Mouse (Mus musculus) MEL (cell line): ENCODE measurements around the gene Supt16.

Experiments used
- CHD1 ChIP-seq: IDR thresholded peaks from 2 replicates; pipeline ENCODE4 v1.6.1; 2012; ENCODE audit warnings: low read depth, mild to moderate bottlenecking, inconsistent platforms, low read length, improper control_type of control experiment
- CTCF ChIP-seq, 3 experiments: IDR thresholded peaks in 2 of 3; conservative IDR thresholded peaks in 1 of 3; 2 replicates each; pipeline ENCODE4 v1.5.1; 2011 to 2012; ENCODE audit warnings: low read length in 3 of 3, low read depth in 2 of 3, mild to moderate bottlenecking in 2 of 3, improper control_type of control experiment in 1 of 3, inconsistent platforms in 1 of 3, mixed read lengths in 1 of 3, moderate library complexity in 1 of 3; ENCODE audit not compliant: control insufficient read depth in 1 of 3, insufficient read depth in 1 of 3, poor library complexity in 1 of 3, severe bottlenecking in 1 of 3
- EP300 ChIP-seq, 2 experiments: IDR thresholded peaks; 2 replicates each; pipeline ENCODE4 v1.6.1; 2011; ENCODE audit warnings: improper control_type of control experiment in 2 of 2, low read length in 2 of 2, low read depth in 1 of 2, mild to moderate bottlenecking in 1 of 2
- GABPA ChIP-seq: IDR thresholded peaks from 2 replicates; pipeline ENCODE4 v1.6.1; 2012; ENCODE audit warnings: low read depth, mild to moderate bottlenecking, inconsistent platforms, low read length, improper control_type of control experiment, moderate library complexity
- HCFC1 ChIP-seq: IDR thresholded peaks from 2 replicates; pipeline ENCODE4 v1.6.1; 2012; ENCODE audit warnings: low read depth, mild to moderate bottlenecking, inconsistent platforms, low read length, improper control_type of control experiment, moderate library complexity
- MAX ChIP-seq: IDR thresholded peaks from 2 replicates; pipeline ENCODE4 v1.6.1; 2011; ENCODE audit warnings: low read length, improper control_type of control experiment
- MXI1 ChIP-seq: IDR thresholded peaks from 2 replicates; pipeline ENCODE4 v1.6.1; 2011; ENCODE audit warnings: mild to moderate bottlenecking, low read depth, low read length, improper control_type of control experiment
- NRF1 ChIP-seq: IDR thresholded peaks from 2 replicates; pipeline ENCODE4 v1.6.1; 2014; ENCODE audit warnings: low read depth, mild to moderate bottlenecking, inconsistent platforms, low read length, improper control_type of control experiment, moderate library complexity; ENCODE audit not compliant: poor library complexity, insufficient read depth, severe bottlenecking
- POLR2A ChIP-seq, 2 experiments: IDR thresholded peaks; 2 replicates each; pipeline ENCODE4 v1.6.1; 2011 to 2012; ENCODE audit warnings: low read length in 2 of 2, mild to moderate bottlenecking in 2 of 2, control low read depth in 1 of 2, improper control_type of control experiment in 1 of 2, low read depth in 1 of 2, moderate library complexity in 1 of 2; ENCODE audit not compliant: control insufficient read depth in 1 of 2, insufficient read depth in 1 of 2, poor library complexity in 1 of 2
- SMC3 ChIP-seq: IDR thresholded peaks from 2 replicates; pipeline ENCODE4 v1.6.1; 2011; ENCODE audit warnings: low read depth, low read length, improper control_type of control experiment
- TAL1 ChIP-seq: IDR thresholded peaks from 2 replicates; pipeline ENCODE4 v1.6.1; 2012; ENCODE audit warnings: mild to moderate bottlenecking, inconsistent platforms, low read length, moderate library complexity, mixed read lengths
- USF1 ChIP-seq: IDR thresholded peaks from 2 replicates; pipeline ENCODE4 v1.6.1; 2014; ENCODE audit warnings: low read depth, mild to moderate bottlenecking, inconsistent platforms, low read length, improper control_type of control experiment, moderate library complexity
- ZNF384 ChIP-seq: IDR thresholded peaks from 2 replicates; pipeline ENCODE4 v1.6.1; 2012; ENCODE audit warnings: low read depth, mild to moderate bottlenecking, inconsistent platforms, low read length, improper control_type of control experiment

GRCm38 (mm10) chr14:52188788-52189187 is 8.4 kb downstream of the Supt16 start:
- TF ChIP-seq SMC3: no peak
- TF ChIP-seq HCFC1: no peak
- TF ChIP-seq GABPA: no peak
- TF ChIP-seq CHD1: no peak
- no peak for TF ChIP-seq CTCF (IDR thresholded peaks at IDR 0.05 in 2 of 3, conservative IDR thresholded peaks at IDR 0.05 in 1 of 3; ENCODE audit: control insufficient read depth in 1 of 3, insufficient read depth in 1 of 3, low read depth in 2 of 3, low read length in 3 of 3, poor library complexity in 1 of 3, severe bottlenecking in 1 of 3)
- TF ChIP-seq MXI1: no peak
- no peak for TF ChIP-seq POLR2A (IDR thresholded peaks at IDR 0.05; ENCODE audit: control insufficient read depth in 1 of 2, insufficient read depth in 1 of 2, low read depth in 1 of 2, low read length in 2 of 2, poor library complexity in 1 of 2)
- peak; percentile 36 to 41; a peak in 2 of 4 replicates for TF ChIP-seq EP300 (IDR thresholded peaks at IDR 0.05; ENCODE audit: low read depth in 1 of 2, low read length in 2 of 2)
- peak; percentile 34 for TF ChIP-seq TAL1
- TF ChIP-seq USF1: no peak
- no peak for TF ChIP-seq ZNF384
- no peak for TF ChIP-seq NRF1
- no peak for TF ChIP-seq MAX
